Mouse (Mus musculus) E14TG2a.4 (cell line): ENCODE measurements around the gene Atp1b2.

Source experiments
- CTCF ChIP-seq: conservative IDR thresholded peaks from 2 replicates; pipeline ENCODE4 v1.5.1; 2014; ENCODE audit warnings: low read length
- POU5F1 ChIP-seq: IDR thresholded peaks from 2 replicates; pipeline ENCODE4 v1.6.1; 2014; ENCODE audit warnings: low read length, borderline replicate concordance

- TF ChIP-seq CTCF (no peak), POU5F1 (no peak)
These were observed 51.1 kb downstream of the Atp1b2 start for GRCm38 (mm10) chr11:69554539-69555140.
